Mouse (Mus musculus): ENCODE measurements around the gene Ctsr. TPM values are rescaled to one million over a fixed set of nuclear protein-coding genes. Genes with fewer than 3 reads are reported as not detected.

Gene Ctsr
- not detected in 4 replicates for total RNA-seq (2023; ENCODE audit: inconsistent age)

DNA sequence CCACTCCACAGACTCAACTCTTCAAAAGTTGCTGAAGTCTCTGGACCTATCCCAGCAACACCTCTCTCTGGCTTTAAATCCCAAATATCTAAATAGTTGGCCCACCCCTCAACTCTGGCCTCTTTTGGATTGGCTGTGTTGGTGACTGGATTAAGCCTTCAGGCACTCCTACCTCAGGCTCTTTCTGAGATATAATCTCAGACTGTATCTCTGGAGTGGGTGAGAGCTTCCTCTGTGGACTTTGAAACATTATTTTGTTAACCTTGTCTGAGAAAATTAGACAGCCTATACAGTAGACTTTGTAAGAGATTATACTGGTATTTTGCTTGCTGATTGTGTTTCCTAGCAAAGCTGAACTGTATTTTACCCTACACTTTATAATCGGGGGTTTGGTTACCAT lies at the start of gene Ctsr:
Gene Ctsr (minus strand): TSS at position 101 of the 400 bp plus-strand sequence.

GRCm38 (mm10) chr13:61203310-61203709 lies 39.3 kb upstream of the Ctsr start, which contains the start of gene Cts6:
TSS of gene Cts6 (minus strand) at chr13:61203410.

Other genes starting within 250 kb of the Ctsr start
- not detected in 4 replicates for gene Gm49393, start 228.7 kb downstream of the Ctsr start, total RNA-seq (2023; ENCODE audit: inconsistent age)
- gene Gm49391, start 227.7 kb downstream of the Ctsr start, total RNA-seq (2023; ENCODE audit: inconsistent age), result 0.51 to 1.2 TPM in 2 of 4 replicates, not detected in the others
- gene Ctla2a, start 227.6 kb downstream of the Ctsr start, total RNA-seq (2023; ENCODE audit: inconsistent age), result 2.4 to 5.6 TPM (median 3.4 TPM) in 4 replicates
- not detected in 4 replicates for gene Tpbpa, start 222.3 kb downstream of the Ctsr start, total RNA-seq (2023; ENCODE audit: inconsistent age)
- not detected in 4 replicates for gene Ctsj, start 158.3 kb downstream of the Ctsr start, total RNA-seq (2023; ENCODE audit: inconsistent age)
- gene Ctsq, start 123.6 kb downstream of the Ctsr start, total RNA-seq (2023; ENCODE audit: inconsistent age), result not detected in 4 replicates
- not detected in 4 replicates for gene Cts6, start 39.2 kb upstream of the Ctsr start, total RNA-seq (2023; ENCODE audit: inconsistent age)
- not detected in 4 replicates for gene Cts8, start 91.1 kb upstream of the Ctsr start, total RNA-seq (2023; ENCODE audit: inconsistent age)
- gene Gm49398, start 124.6 kb upstream of the Ctsr start, total RNA-seq (2023; ENCODE audit: inconsistent age), result not detected in 4 replicates
- not detected in 4 replicates for gene Cts7, start 193.9 kb upstream of the Ctsr start, total RNA-seq (2023; ENCODE audit: inconsistent age)

All from B cell, adult (primary cell).